Mouse (Mus musculus) left cerebral cortex, adult 18-20 months (tissue): Measurements from ENCODE around the gene Pdcl2. TPM values are rescaled to one million over a fixed set of nuclear protein-coding genes. Genes with fewer than 3 reads are reported as not detected.

Experiments used
- DNase-seq, 2 experiments: peaks; one replicate each; pipeline ENCODE4 v3.0.0; 2021 to 2022; ENCODE audit warnings: low spot score in 2 of 2, mixed read lengths in 1 of 2
- long read RNA-seq, 2 experiments: library from polyadenylated mRNA; stranded (forward); transcript quantifications; one replicate each; pipeline ENCODE4 v2.0.0; 2021
- total RNA-seq, 2 experiments: library from RNA; stranded (reverse); gene quantifications; 2 replicates each; pipeline ENCODE4 v1.2.3; 2021

Gene Pdcl2
- total RNA-seq, result not detected
- long read RNA-seq, experiment 1, result 0 reads
- long read RNA-seq, experiment 2, result 0 reads

GRCm38 (mm10) chr5:76330953-76331352, at the start of gene Pdcl2:
TSS of gene Pdcl2 (minus strand) at chr5:76331156.
- no peak for DNase-seq

- DNase-seq, result no peak
Measured at GRCm38 (mm10) chr5:76379216-76379615, 48.3 kb upstream of the Pdcl2 start.

GRCm38 (mm10) chr5:76369215-76369840, 38.4 kb upstream of the Pdcl2 start:
- no peak for DNase-seq

GRCm38 (mm10) chr5:76365406-76365805, 34.5 kb upstream of the Pdcl2 start:
- DNase-seq, result no peak

- no peak for DNase-seq
Measured at GRCm38 (mm10) chr5:76363453-76364104, 32.6 kb upstream of the Pdcl2 start, which contains the start of gene Nmu. TSS of gene Nmu (minus strand) at chr5:76363788.

GRCm38 (mm10) chr5:76360786-76361185, 29.8 kb upstream of the Pdcl2 start:
- no peak for DNase-seq

- no peak for DNase-seq
Measured at GRCm38 (mm10) chr5:76360057-76360456, 29.1 kb upstream of the Pdcl2 start.

GRCm38 (mm10) chr5:76351953-76352611, 21.1 kb upstream of the Pdcl2 start:
- no peak for DNase-seq

GRCm38 (mm10) chr5:76351537-76351936, 20.6 kb upstream of the Pdcl2 start:
- DNase-seq, result no peak

GRCm38 (mm10) chr5:76346137-76346536, 15.2 kb upstream of the Pdcl2 start:
- no peak for DNase-seq

GRCm38 (mm10) chr5:76340931-76341330, 10.0 kb upstream of the Pdcl2 start:
- no peak for DNase-seq

- no peak for DNase-seq
Measured at GRCm38 (mm10) chr5:76337100-76337499, 6.1 kb upstream of the Pdcl2 start.

- no peak for DNase-seq
Measured at GRCm38 (mm10) chr5:76333833-76334232, 2.9 kb upstream of the Pdcl2 start.

- no peak for DNase-seq
Measured at GRCm38 (mm10) chr5:76327296-76327695, 3.7 kb downstream of the Pdcl2 start.

GRCm38 (mm10) chr5:76325113-76325512, 5.8 kb downstream of the Pdcl2 start:
- peak in 1 of 2 experiments; percentile 8 for DNase-seq

- DNase-seq, result no peak
Measured at GRCm38 (mm10) chr5:76321249-76322196, 9.4 kb downstream of the Pdcl2 start.

GRCm38 (mm10) chr5:76308206-76308605, 22.8 kb downstream of the Pdcl2 start:
- no peak for DNase-seq

GRCm38 (mm10) chr5:76306261-76306660, 24.7 kb downstream of the Pdcl2 start:
- no peak for DNase-seq

GRCm38 (mm10) chr5:76305616-76306015, 25.3 kb downstream of the Pdcl2 start:
- no peak for DNase-seq

- DNase-seq, result peak; percentile 87 to 92
Measured at GRCm38 (mm10) chr5:76304452-76305341, 26.3 kb downstream of the Pdcl2 start, which contains the start of gene Clock. TSS of gene Clock (minus strand) at chr5:76304792.
